In genomic region chr11:22587691-22588241, GRCm38 (mm10) we compare ENCODE assay signal across 8 mouse cellular contexts.
DNase-seq lines count a peak whose midpoint lies in the region; ATAC-seq lines count a peak whose summit lies in the region.

No protein-coding gene starts in this region.

- intact Hi-C loops in heart, postnatal 36 days (cut with DNase I): no loop called here

- ATAC-seq in megakaryocyte, adult 5-6 weeks (ENCODE audit: poor library complexity, severe bottlenecking): no peak

- DNase-seq in adrenal gland, postnatal 14 days: peak; percentile 12
- DNase-seq in adrenal gland, adult 18-20 months (ENCODE audit: low spot score in 2 of 2): no peak
- DNase-seq in embryo, embryonic 10.5 days (ENCODE audit: low spot score): peak; percentile 69
- DNase-seq in heart, postnatal 36 days: peak; percentile 29 to 44
- DNase-seq in kidney, postnatal 4 days: peak; percentile 31 to 47
- DNase-seq in lung, postnatal 10 days: peak; percentile 73
- peak; percentile 57 for DNase-seq in skeletal muscle tissue, adult 2 months (ENCODE audit: low read depth, low spot score)

Comparison
In these comparisons a context has a peak if more than half of its experiments do, and no peak if none do; other contexts are left out.
1. DNase-seq: peak in adrenal gland, postnatal 14 days (single experiment), embryo, embryonic 10.5 days (single experiment), heart, postnatal 36 days (2 of 2), kidney, postnatal 4 days (2 of 2), lung, postnatal 10 days (single experiment) and skeletal muscle tissue, adult 2 months (single experiment); none in adrenal gland, adult 18-20 months (0 of 2).